Mouse (Mus musculus) small intestine, adult 2 months (tissue): Measurements from ENCODE around the gene Pkp1. TPM values are rescaled to one million over a fixed set of nuclear protein-coding genes. Genes with fewer than 3 reads are reported as not detected.
A peak's percentile ranks its signal among the peaks of the same experiment; 100 is the strongest.

Experiments used
- H3K27ac ChIP-seq: fragments of 200-500 bp; 2 replicates; pipeline ENCODE4 v1.5.1; 2012; ENCODE audit warnings: low read depth, low read length, control low read depth, inconsistent platforms; ENCODE audit not compliant: insufficient read depth
- H3K27me3 ChIP-seq: fragments of 200-500 bp; 2 replicates; pipeline ENCODE4 v1.6.1; 2012; ENCODE audit warnings: mild to moderate bottlenecking, moderate library complexity, low read length, inconsistent platforms; ENCODE audit not compliant: control insufficient read depth, insufficient read depth
- H3K36me3 ChIP-seq: fragments of 200-500 bp; 2 replicates; pipeline ENCODE4 v1.6.1; 2012; ENCODE audit warnings: mild to moderate bottlenecking, low read length, control low read depth, inconsistent platforms; ENCODE audit not compliant: control insufficient read depth, insufficient read depth
- H3K4me1 ChIP-seq: fragments of 200-500 bp; 2 replicates; pipeline ENCODE4 v1.6.1; 2012; ENCODE audit warnings: low read length, inconsistent platforms, mixed read lengths; ENCODE audit not compliant: control insufficient read depth, insufficient read depth, insufficient read length
- H3K4me3 ChIP-seq: fragments of 200-500 bp; 2 replicates; pipeline ENCODE4 v1.5.1; 2012; ENCODE audit warnings: low read depth, mild to moderate bottlenecking, control low read depth, inconsistent platforms, low read length, moderate library complexity
- CTCF ChIP-seq: fragments of 200-500 bp; IDR thresholded peaks from 2 replicates; pipeline ENCODE4 v1.5.1; 2012; ENCODE audit warnings: low read depth, mild to moderate bottlenecking, control low read depth, inconsistent platforms, low read length, moderate library complexity, mixed read lengths; ENCODE audit not compliant: insufficient replicate concordance, insufficient read length; ENCODE audit errors: extremely low read depth
- POLR2A ChIP-seq: fragments of 200-500 bp; IDR thresholded peaks from 2 replicates; pipeline ENCODE4 v1.6.1; 2012; ENCODE audit warnings: low read depth, mild to moderate bottlenecking, control low read depth, inconsistent platforms, low read length, moderate library complexity
- WGBS: fragments of 180-500 bp; shearing (Covaris S2); methylation state at CpG from one replicate; pipeline ENCODE4 v1.1.7; 2018; 5-methylcytosine and 5-hydroxymethylcytosine counted together
- polyA plus RNA-seq: library from polyadenylated mRNA; depleted of rRNA; stranded (reverse); fragments of >200 nt; gene quantifications from 2 replicates; pipeline ENCODE4 v1.2.3, GENCODE M21; 2012

Pkp1 gene
- polyA plus RNA-seq, 1 experiment: 12.5 TPM

DNA sequence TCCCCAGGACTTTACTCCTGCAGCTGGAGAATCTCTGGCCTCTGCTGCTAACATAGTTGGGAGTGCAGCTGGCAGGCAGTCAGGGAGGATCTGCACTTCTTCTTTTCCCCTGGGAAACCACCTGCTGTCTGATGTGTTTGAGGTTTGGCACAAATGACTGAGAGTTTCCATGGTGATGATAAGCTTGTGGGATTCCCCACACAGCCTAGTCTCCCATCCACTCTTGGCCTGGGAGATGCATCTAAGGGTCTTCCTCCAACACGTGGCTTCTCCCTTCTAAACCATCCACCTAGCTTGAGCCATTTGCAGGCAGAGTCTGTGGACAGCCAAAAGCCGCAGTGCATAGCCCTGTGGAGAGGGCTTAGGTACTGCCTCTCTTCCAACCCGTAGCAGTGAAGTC is 10.9 kb upstream of the Pkp1 start:
- no peaks in the 10 kb centered on the region for H3K27me3 ChIP-seq
- no peak for TF ChIP-seq POLR2A
- H3K4me1 ChIP-seq: peaks cover 3% of the 10 kb centered on the region; the same call in 1 of the 2 replicates
- no peak overlapping the region for H3K4me3 ChIP-seq
- 59% methylated on average over 3 of the region's 3 CpGs for WGBS
- no peaks in the 10 kb centered on the region for H3K36me3 ChIP-seq
- H3K27ac ChIP-seq: no peak overlapping the region

DNA sequence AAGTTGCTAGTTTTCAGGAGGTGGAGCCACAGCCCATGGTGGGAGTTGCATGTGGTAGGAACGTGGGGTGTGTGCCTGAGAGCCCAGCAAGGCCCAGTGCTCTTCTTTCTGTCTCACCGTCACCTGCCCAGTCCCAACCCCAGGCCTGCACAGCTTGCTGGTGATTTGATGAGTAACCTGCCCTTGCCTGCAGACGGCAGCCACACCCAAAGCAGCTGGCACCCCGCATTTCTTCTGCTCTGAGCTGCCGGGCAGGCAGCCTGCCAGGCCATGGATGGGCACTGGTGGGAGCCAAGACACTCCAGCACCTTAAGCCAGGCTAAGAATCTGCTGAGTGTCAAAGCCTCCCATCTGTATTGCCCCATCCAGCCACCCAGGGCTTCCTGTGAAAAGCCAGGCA is 6.8 kb upstream of the Pkp1 start:
- WGBS: 22% methylated on average over 5 of the region's 5 CpGs
- Histone ChIP-seq H3K36me3 (no peaks in the 10 kb centered on the region), H3K4me1 (peaks cover 3% of the 10 kb centered on the region), H3K27me3 (no peaks in the 10 kb centered on the region), H3K27ac (no peak overlapping the region), H3K4me3 (no peak overlapping the region)
- TF ChIP-seq POLR2A (no peak), CTCF (no peak)

- no peak overlapping the region for H3K4me3 ChIP-seq
- no peak overlapping the region for H3K27ac ChIP-seq
- TF ChIP-seq POLR2A (no peak), CTCF (no peak)
- no peaks in the 10 kb centered on the region for H3K27me3 ChIP-seq
- WGBS: 58% methylated on average over 5 of the region's 5 CpGs
- H3K36me3 ChIP-seq: no peaks in the 10 kb centered on the region
- peaks cover 3% of the 10 kb centered on the region for H3K4me1 ChIP-seq
These were observed 5.5 kb upstream of the Pkp1 start for GRCm38 (mm10) chr1:135924377-135924994.

GRCm38 (mm10) chr1:135923229-135923628 is 4.2 kb upstream of the Pkp1 start:
- Histone ChIP-seq H3K27me3 (no peaks in the 10 kb centered on the region; the same call in 1 of the 2 replicates), H3K36me3 (no peaks in the 10 kb centered on the region), H3K27ac (no peak overlapping the region), H3K4me1 (peaks cover 8% of the 10 kb centered on the region), H3K4me3 (no peak overlapping the region)
- 84% methylated on average over 7 of the region's 7 CpGs for WGBS
- TF ChIP-seq POLR2A: no peak
- TF ChIP-seq CTCF: no peak

- H3K27ac ChIP-seq: no peak overlapping the region
- TF ChIP-seq POLR2A (no peak), CTCF (no peak)
- no peaks in the 10 kb centered on the region for H3K36me3 ChIP-seq
- H3K4me3 ChIP-seq: 0 out of 2 replicates have a peak overlapping the region, but pooled peaks have one; percentile 24
- no peaks in the 10 kb centered on the region; the same call in 1 of the 2 replicates for H3K27me3 ChIP-seq
- peaks cover 18% of the 10 kb centered on the region for H3K4me1 ChIP-seq
- WGBS: 6% methylated on average over 5 of the region's 5 CpGs
These were observed 1.8 kb downstream of the Pkp1 start for GRCm38 (mm10) chr1:135917206-135917605.

DNA sequence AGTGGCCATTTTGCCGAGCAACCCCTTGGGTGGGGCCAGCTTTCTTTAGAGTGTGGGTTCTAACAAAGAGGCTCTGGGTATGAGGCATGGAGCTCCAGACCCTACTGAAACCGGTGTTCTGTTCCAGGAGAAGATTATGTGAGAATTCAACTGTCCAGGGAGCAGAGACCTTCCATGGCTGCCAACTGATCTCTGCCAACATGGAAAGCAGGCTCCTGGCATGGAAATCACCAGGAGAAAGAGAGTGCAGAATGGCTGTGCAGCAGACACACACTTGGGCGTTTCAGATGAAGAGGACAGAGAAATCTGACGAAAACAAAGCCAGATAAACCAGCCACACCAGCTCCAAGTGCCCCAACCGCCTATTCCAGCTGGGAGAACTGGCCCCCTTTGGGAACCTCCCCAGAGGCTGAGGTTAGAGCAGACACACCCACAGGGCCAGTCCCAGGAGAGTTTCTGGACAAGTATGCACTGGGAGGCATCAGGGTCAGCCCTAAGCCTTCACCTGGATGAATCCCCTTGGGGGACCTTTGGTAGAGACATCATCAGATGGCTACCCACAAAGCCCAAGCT is 2.4 kb downstream of the Pkp1 start:
- H3K27me3 ChIP-seq: no peaks in the 10 kb centered on the region; the same call in 1 of the 2 replicates
- 17% methylated on average over 5 of the region's 5 CpGs for WGBS

GRCm38 (mm10) chr1:135913657-135914056 is 5.3 kb downstream of the Pkp1 start:
- H3K27me3 ChIP-seq: no peaks in the 10 kb centered on the region; the same call in 1 of the 2 replicates

More for the DNA sequence above, 2.4 kb downstream of the Pkp1 start:
- Histone ChIP-seq H3K4me3 (no peak overlapping the region), H3K27ac (peak overlapping the region; percentile 17; the same call in 1 of the 2 replicates), H3K36me3 (no peaks in the 10 kb centered on the region), H3K4me1 (peaks cover 18% of the 10 kb centered on the region)
- no peak for TF ChIP-seq POLR2A
- no peak for TF ChIP-seq CTCF

More at GRCm38 (mm10) chr1:135913657-135914056, 5.3 kb downstream of the Pkp1 start:
- Histone ChIP-seq H3K4me3 (no peak overlapping the region), H3K36me3 (no peaks in the 10 kb centered on the region), H3K4me1 (peaks cover 15% of the 10 kb centered on the region), H3K27ac (no peak overlapping the region)
- 38% methylated on average over 4 of the region's 4 CpGs for WGBS
- TF ChIP-seq CTCF (no peak), POLR2A (no peak)
